Mouse (Mus musculus) heart, adult 10 weeks (tissue): ENCODE data around the gene Gm45062. TPM values are rescaled to one million over a fixed set of nuclear protein-coding genes. Genes with fewer than 3 reads are reported as not detected.

Experiments used
- polyA plus RNA-seq: library from polyadenylated mRNA; stranded (reverse); fragments of 350-450 nt; fragmentation: Illumina TruSeq; extraction: RNeasy Lipid Tissue Mini Kit (QIAGEN cat#74804); gene quantifications from one replicate; pipeline ENCODE4 v1.2.3, GENCODE M21; 2014; ENCODE audit warnings: low read depth, low replicate concordance

Gm45062 gene
- polyA plus RNA-seq = 4.2 TPM

DNA sequence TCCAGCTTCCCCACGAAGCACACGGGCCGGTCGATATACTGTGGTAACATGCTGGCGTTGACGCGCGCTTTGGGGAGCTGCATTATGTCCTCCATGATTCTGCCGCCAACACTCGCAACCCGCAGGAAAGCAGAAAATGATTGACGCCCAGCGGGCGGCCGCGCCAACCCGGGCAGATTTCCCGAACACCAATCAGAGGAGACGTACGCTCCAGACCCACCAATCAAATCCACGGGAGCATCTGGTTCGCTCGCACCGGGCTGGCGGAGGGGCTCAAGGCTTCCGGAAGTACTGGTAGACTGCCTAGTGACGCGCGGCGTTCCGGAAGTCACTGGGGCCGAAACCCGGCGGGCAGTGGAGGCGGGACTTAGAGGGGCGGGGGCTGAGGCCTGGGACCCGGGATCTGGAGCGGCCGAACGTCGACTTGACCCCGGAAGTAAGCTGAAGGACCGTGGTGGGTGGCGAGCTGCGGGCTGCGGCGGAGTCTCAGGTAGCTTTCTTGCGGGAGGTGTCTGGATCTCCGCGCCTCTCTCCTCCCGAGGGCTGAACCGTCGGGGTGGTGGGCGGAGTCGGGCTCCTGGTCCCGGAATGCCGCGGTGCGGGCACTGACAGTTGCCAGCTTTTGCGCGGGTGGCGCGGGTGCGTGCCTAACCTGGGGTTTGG lies at the start of gene Gm45062, which contains the start of the genes Rpa3 and Umad1:
Gm45062 (plus strand) TSS at position 447 of the 663 bp plus-strand sequence.
Rpa3 (minus strand) TSS at position 170 of the 663 bp plus-strand sequence.
Umad1 (plus strand) TSS at position 285 of the 663 bp plus-strand sequence.

DNA sequence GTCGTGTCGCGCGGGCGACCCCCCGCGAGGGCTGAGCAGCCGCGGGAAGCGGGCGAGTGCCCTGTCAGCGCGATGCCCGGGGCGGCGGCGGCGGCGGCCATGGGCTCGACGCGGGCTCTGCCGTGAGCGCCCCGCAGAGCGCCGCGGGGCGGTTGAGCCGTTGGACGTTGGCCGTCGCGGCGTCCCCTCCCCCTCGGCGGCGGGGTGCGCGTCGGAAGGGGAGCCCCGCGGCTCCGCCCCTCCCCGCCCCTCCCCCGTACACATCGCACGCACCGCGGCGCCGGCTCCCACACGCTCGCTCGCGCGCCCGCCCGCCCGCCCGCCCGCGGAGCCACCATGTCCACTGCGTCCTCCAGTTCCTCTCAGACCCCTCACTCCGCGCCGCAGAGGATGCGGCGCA lies 250.3 kb downstream of the Gm45062 start, which contains the start of gene Glcci1:
Glcci1 (plus strand) TSS at position 50 of the 400 bp plus-strand sequence.

Other genes starting within 250 kb of the Gm45062 start
- gene Col28a1, start 66.8 kb upstream of the Gm45062 start, polyA plus RNA-seq = 0.68 TPM
- 15.0 TPM for gene Mios, start 50.2 kb upstream of the Gm45062 start, polyA plus RNA-seq
- gene Rpa3, start 277 bp upstream of the Gm45062 start, polyA plus RNA-seq = 25.6 TPM
- 12.9 TPM for gene Umad1, start 162 bp upstream of the Gm45062 start, polyA plus RNA-seq